Mouse (Mus musculus): ENCODE data around the gene Cavin1.

GRCm38 (mm10) chr11:100967376-100967775, 3.3 kb downstream of the Cavin1 start:
- TF ChIP-seq CHD2 (IDR thresholded peaks at IDR 0.05; ENCODE audit: low read length) (no peak), CTCF (IDR thresholded peaks at IDR 0.05 in 2 of 3, conservative IDR thresholded peaks at IDR 0.05 in 1 of 3; ENCODE audit: control insufficient read depth in 1 of 3, insufficient read depth in 1 of 3, low read depth in 2 of 3, low read length in 3 of 3, poor library complexity in 1 of 3, severe bottlenecking in 1 of 3) (no peak)
